Mouse (Mus musculus) thymus, adult 2 months (tissue): ENCODE results near the gene Ube2r2.

Experiments
- CTCF ChIP-seq: fragments of 200-500 bp; IDR thresholded peaks from 2 replicates; pipeline ENCODE4 v1.5.1; 2012; ENCODE audit warnings: mild to moderate bottlenecking, control low read depth, low read length, moderate library complexity, borderline replicate concordance; ENCODE audit not compliant: control insufficient read depth, poor library complexity, insufficient read depth; ENCODE audit errors: extremely low read depth
- POLR2A ChIP-seq: fragments of 200-500 bp; IDR thresholded peaks from 2 replicates; pipeline ENCODE4 v1.6.1; 2012; ENCODE audit warnings: mild to moderate bottlenecking, low read length, control low read depth, moderate library complexity; ENCODE audit not compliant: control insufficient read depth, poor library complexity, insufficient read depth; ENCODE audit errors: extremely low read depth

DNA sequence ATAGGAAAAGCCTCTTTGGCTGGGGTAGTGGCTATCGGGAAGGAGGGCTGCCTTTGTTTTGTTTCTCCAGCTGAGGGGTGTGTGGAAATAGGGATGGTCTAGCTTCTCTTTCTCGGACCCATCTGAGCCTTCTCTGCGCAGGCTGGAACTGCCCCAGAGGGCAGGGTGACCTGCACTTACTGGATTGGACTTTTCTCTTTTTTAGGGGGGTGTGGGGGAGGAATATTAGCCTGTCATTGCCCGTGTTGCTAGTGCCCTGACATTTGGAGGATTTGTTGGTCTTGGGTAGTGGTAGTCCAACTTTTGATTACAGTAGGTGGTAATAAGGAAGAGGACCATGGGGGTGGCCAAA, 887 bp downstream of the Ube2r2 start:
- no peak for TF ChIP-seq CTCF
- 0 out of 2 replicates have a peak, but pooled peaks have one; percentile 2 for TF ChIP-seq POLR2A
